Mouse (Mus musculus) midbrain, embryonic 14.5 days (tissue): ENCODE data around the gene H6pd. TPM values are rescaled to one million over a fixed set of nuclear protein-coding genes. Genes with fewer than 3 reads are reported as not detected.

Experiments
- ATAC-seq: fragments of 200-750 bp; cut with Nextera tagmentation; 2 replicates; pipeline ENCODE4 v1.8.0; 2017; ENCODE audit warnings: moderate number of reproducible peaks, moderate library complexity; ENCODE audit not compliant: low FRiP score, low TSS enrichment
- DNase-seq: peaks from one replicate; pipeline ENCODE4 v3.0.0-alpha.2; 2015
- H3K27ac ChIP-seq: fragments of 300-500 bp; sonication (generic); replicated peaks from 2 replicates; pipeline ENCODE4 v1.5.1; 2014; ENCODE audit warnings: mild to moderate bottlenecking, low read depth, low read length, moderate library complexity
- H3K27me3 ChIP-seq: fragments of 300-500 bp; sonication (generic); 2 replicates; pipeline ENCODE4 v1.6.1; 2014; ENCODE audit warnings: low read length, control low read depth, mixed read lengths; ENCODE audit not compliant: control insufficient read depth, insufficient read depth
- H3K36me3 ChIP-seq: fragments of 300-500 bp; sonication (generic); 2 replicates; pipeline ENCODE4 v1.6.1; 2014; ENCODE audit warnings: low read length, control low read depth; ENCODE audit not compliant: control insufficient read depth, insufficient read depth
- H3K4me1 ChIP-seq: fragments of 300-500 bp; sonication (generic); 2 replicates; pipeline ENCODE4 v1.6.1; 2014; ENCODE audit warnings: mild to moderate bottlenecking, antibody characterized with exemption, low read length, control low read depth; ENCODE audit not compliant: control insufficient read depth, insufficient read depth
- H3K4me2 ChIP-seq: fragments of 300-500 bp; sonication (generic); 2 replicates; pipeline ENCODE4 v1.6.1; 2014; ENCODE audit warnings: mild to moderate bottlenecking, low read length, moderate library complexity
- H3K4me3 ChIP-seq: fragments of 300-500 bp; sonication (generic); replicated peaks from 2 replicates; pipeline ENCODE4 v1.5.1; 2014; ENCODE audit warnings: low read depth, low read length
- H3K9ac ChIP-seq: fragments of 300-500 bp; sonication (generic); replicated peaks from 2 replicates; pipeline ENCODE4 v1.6.1; 2014; ENCODE audit warnings: mild to moderate bottlenecking, low read length, moderate library complexity
- H3K9me3 ChIP-seq: fragments of 300-500 bp; sonication (generic); 2 replicates; pipeline ENCODE4 v1.6.1; 2016; ENCODE audit warnings: low read length, control low read depth, mixed read lengths; ENCODE audit not compliant: control insufficient read depth
- WGBS: fragments of 180-500 bp; shearing (Covaris S2); extraction: QIAGEN DNeasy Blood & Tissue Kit; methylation state at CpG from one replicate; pipeline ENCODE4 v1.1.7; 2014; 5-methylcytosine and 5-hydroxymethylcytosine counted together
- polyA plus RNA-seq: library from polyadenylated mRNA; unstranded; fragments of >200 nt; fragmentation: Nextera tagmentation; extraction: Ambion mirVana; gene quantifications from 2 replicates; pipeline ENCODE4 v1.2.1, GENCODE M21; 2014

The H6pd gene
- polyA plus RNA-seq, 1 experiment from 2014 or later: 1.7 TPM

- Histone ChIP-seq H3K4me3 (no peak overlapping the region), H3K9me3 (no peaks in the 10 kb centered on the region), H3K4me1 (no peaks in the 10 kb centered on the region), H3K4me2 (no peak overlapping the region), H3K9ac (no peak overlapping the region), H3K27me3 (no peaks in the 10 kb centered on the region), H3K27ac (no peak overlapping the region), H3K36me3 (no peaks in the 10 kb centered on the region)
- DNase-seq (no peak), ATAC-seq (no peak)
- WGBS: 86% methylated on average over 21 of the region's 21 CpGs
Measured at GRCm38 (mm10) chr4:150006122-150006854, 2.5 kb downstream of the H6pd start.

GRCm38 (mm10) chr4:150005231-150005630 is 3.6 kb downstream of the H6pd start:
- Histone ChIP-seq H3K4me3 (no peak overlapping the region), H3K36me3 (no peaks in the 10 kb centered on the region), H3K9me3 (no peaks in the 10 kb centered on the region), H3K27me3 (no peaks in the 10 kb centered on the region), H3K9ac (no peak overlapping the region), H3K4me1 (no peaks in the 10 kb centered on the region), H3K4me2 (no peak overlapping the region), H3K27ac (no peak overlapping the region)
- no peak for ATAC-seq
- 91% methylated on average over 10 of the region's 10 CpGs for WGBS
- DNase-seq: no peak

- H3K9ac ChIP-seq: no peak overlapping the region
- no peak overlapping the region for H3K4me3 ChIP-seq
- no peak overlapping the region for H3K27ac ChIP-seq
- DNase-seq (no peak), ATAC-seq (no peak)
- H3K4me1 ChIP-seq: no peaks in the 10 kb centered on the region
- WGBS: 95% methylated on average over 4 of the region's 4 CpGs
- H3K27me3 ChIP-seq: no peaks in the 10 kb centered on the region
- H3K36me3 ChIP-seq: no peaks in the 10 kb centered on the region
- no peak overlapping the region for H3K4me2 ChIP-seq
- no peaks in the 10 kb centered on the region for H3K9me3 ChIP-seq
Measured at GRCm38 (mm10) chr4:150003641-150004040, 5.2 kb downstream of the H6pd start.

- H3K36me3 ChIP-seq: no peaks in the 10 kb centered on the region
- ATAC-seq: no peak
- no peaks in the 10 kb centered on the region for H3K9me3 ChIP-seq
- H3K27me3 ChIP-seq: no peaks in the 10 kb centered on the region
- DNase-seq: no peak
- no peak overlapping the region for H3K27ac ChIP-seq
- H3K4me3 ChIP-seq: no peak overlapping the region
- no peaks in the 10 kb centered on the region for H3K4me1 ChIP-seq
- H3K4me2 ChIP-seq: no peak overlapping the region
- WGBS: 85% methylated on average over 7 of the region's 7 CpGs
- no peak overlapping the region for H3K9ac ChIP-seq
Measured at GRCm38 (mm10) chr4:150003021-150003580, 5.7 kb downstream of the H6pd start.

- H3K27ac ChIP-seq: no peak overlapping the region
- 83% methylated on average over 12 of the region's 12 CpGs for WGBS
- no peak for ATAC-seq
- H3K4me2 ChIP-seq: no peak overlapping the region
- no peaks in the 10 kb centered on the region for H3K9me3 ChIP-seq
- no peaks in the 10 kb centered on the region for H3K4me1 ChIP-seq
- no peak overlapping the region for H3K4me3 ChIP-seq
- no peak for DNase-seq
- H3K36me3 ChIP-seq: no peaks in the 10 kb centered on the region
- H3K27me3 ChIP-seq: no peaks in the 10 kb centered on the region
- no peak overlapping the region for H3K9ac ChIP-seq
Measured at GRCm38 (mm10) chr4:150002021-150002528, 6.7 kb downstream of the H6pd start.

- Histone ChIP-seq H3K4me1 (no peaks in the 10 kb centered on the region), H3K36me3 (no peaks in the 10 kb centered on the region), H3K9me3 (no peaks in the 10 kb centered on the region), H3K4me2 (no peak overlapping the region), H3K4me3 (no peak overlapping the region), H3K27ac (no peak overlapping the region), H3K27me3 (no peaks in the 10 kb centered on the region), H3K9ac (no peak overlapping the region)
- ATAC-seq (no peak), DNase-seq (no peak)
- 79% methylated on average over 10 of the region's 10 CpGs for WGBS
Measured at GRCm38 (mm10) chr4:150001221-150001860, 7.5 kb downstream of the H6pd start.

GRCm38 (mm10) chr4:149999931-150000555 is 8.8 kb downstream of the H6pd start:
- no peaks in the 10 kb centered on the region for H3K36me3 ChIP-seq
- no peaks in the 10 kb centered on the region for H3K4me1 ChIP-seq
- 89% methylated on average over 15 of the region's 15 CpGs for WGBS
- H3K27me3 ChIP-seq: no peaks in the 10 kb centered on the region
- DNase-seq: no peak
- H3K4me3 ChIP-seq: no peak overlapping the region
- H3K9ac ChIP-seq: no peak overlapping the region
- no peak for ATAC-seq
- H3K4me2 ChIP-seq: no peak overlapping the region
- H3K9me3 ChIP-seq: no peaks in the 10 kb centered on the region
- no peak overlapping the region for H3K27ac ChIP-seq

- Histone ChIP-seq H3K27me3 (no peaks in the 10 kb centered on the region), H3K9ac (no peak overlapping the region), H3K27ac (no peak overlapping the region), H3K9me3 (no peaks in the 10 kb centered on the region), H3K4me3 (no peak overlapping the region), H3K4me2 (no peak overlapping the region), H3K36me3 (no peaks in the 10 kb centered on the region), H3K4me1 (no peaks in the 10 kb centered on the region)
- no peak for ATAC-seq
- no peak for DNase-seq
- WGBS: 53% methylated on average over 9 of the region's 9 CpGs
Measured at GRCm38 (mm10) chr4:149999510-149999900, 9.3 kb downstream of the H6pd start.
